Mouse (Mus musculus): Measurements from ENCODE around the gene Sec63. TPM values are rescaled to one million over a fixed set of nuclear protein-coding genes. Genes with fewer than 3 reads are reported as not detected.

The Sec63 gene
- polyA plus RNA-seq, 1 experiment from 2014 or later = 17.6 TPM

- Histone ChIP-seq H3K36me3 (ENCODE audit: insufficient read depth, low read length) (0 out of 2 replicates have a peak, but pooled peaks cover 4% of the 10 kb centered on the region), H3K4me3 (replicated peaks; ENCODE audit: low read depth, low read length) (no peak overlapping the region), H3K4me1 (replicated peaks; ENCODE audit: insufficient read depth, low read length) (no peaks in the 10 kb centered on the region), H3K27ac (no peak overlapping the region), H3K9me3 (replicated peaks; ENCODE audit: low read length) (no peaks in the 10 kb centered on the region), H3K27me3 (ENCODE audit: insufficient read depth, low read length) (no peaks in the 10 kb centered on the region), H3K9ac (ENCODE audit: low read depth, low read length) (no peak overlapping the region), H3K4me2 (ENCODE audit: low read length) (no peak overlapping the region)
- no peak for TF ChIP-seq CTCF (IDR thresholded peaks at IDR 0.05; ENCODE audit: low read depth)
- no peak for DNase-seq (ENCODE audit: low spot score)
- 55% methylated on average over 3 of the region's 3 CpGs for whole genome bisulfite sequencing
- ATAC-seq (replicated peaks; ENCODE audit: low FRiP score, low read depth) = no peak
These were observed 20.4 kb downstream of the Sec63 start for GRCm38 (mm10) chr10:42781672-42782071.

GRCm38 (mm10) chr10:42800922-42801321, 39.6 kb downstream of the Sec63 start:
- no peak overlapping the region for H3K4me2 ChIP-seq (ENCODE audit: low read length)
- no peak for ATAC-seq (replicated peaks; ENCODE audit: low FRiP score, low read depth)
- H3K4me3 ChIP-seq (replicated peaks; ENCODE audit: low read depth, low read length) = no peak overlapping the region
- H3K27me3 ChIP-seq (ENCODE audit: insufficient read depth, low read length) = no peaks in the 10 kb centered on the region
- no peak overlapping the region for H3K27ac ChIP-seq
- no peak for DNase-seq (ENCODE audit: low spot score)
- H3K4me1 ChIP-seq (replicated peaks; ENCODE audit: insufficient read depth, low read length) = no peaks in the 10 kb centered on the region
- no peak overlapping the region for H3K9ac ChIP-seq (ENCODE audit: low read depth, low read length)
- WGBS = 87% methylated on average over 3 of the region's 3 CpGs
- TF ChIP-seq CTCF (IDR thresholded peaks at IDR 0.05; ENCODE audit: low read depth) = no peak
- H3K9me3 ChIP-seq (replicated peaks; ENCODE audit: low read length) = no peaks in the 10 kb centered on the region
- H3K36me3 ChIP-seq (ENCODE audit: insufficient read depth, low read length) = peaks cover 25% of the 10 kb centered on the region; the same call in 1 of the 2 replicates

- Histone ChIP-seq H3K27ac (peak overlapping the region; percentile 26), H3K9ac (ENCODE audit: low read depth, low read length) (no peak overlapping the region), H3K36me3 (ENCODE audit: insufficient read depth, low read length) (peaks cover 42% of the 10 kb centered on the region), H3K4me2 (ENCODE audit: low read length) (no peak overlapping the region), H3K27me3 (ENCODE audit: insufficient read depth, low read length) (no peaks in the 10 kb centered on the region), H3K4me1 (replicated peaks; ENCODE audit: insufficient read depth, low read length) (no peaks in the 10 kb centered on the region), H3K4me3 (replicated peaks; ENCODE audit: low read depth, low read length) (no peak overlapping the region), H3K9me3 (replicated peaks; ENCODE audit: low read length) (no peaks in the 10 kb centered on the region)
- DNase-seq (ENCODE audit: low spot score) (peak; percentile 33), ATAC-seq (replicated peaks; ENCODE audit: low FRiP score, low read depth) (no peak; the same call in 1 of the 2 replicates)
- WGBS = 47% methylated on average over 6 of the region's 6 CpGs
- TF ChIP-seq CTCF (IDR thresholded peaks at IDR 0.05; ENCODE audit: low read depth) = no peak
These were observed 64.6 kb downstream of the Sec63 start for GRCm38 (mm10) chr10:42825923-42826322.

- Histone ChIP-seq H3K4me3 (replicated peaks; ENCODE audit: low read depth, low read length) (no peak overlapping the region), H3K27me3 (ENCODE audit: insufficient read depth, low read length) (no peaks in the 10 kb centered on the region), H3K36me3 (ENCODE audit: insufficient read depth, low read length) (peaks cover 44% of the 10 kb centered on the region), H3K4me1 (replicated peaks; ENCODE audit: insufficient read depth, low read length) (no peaks in the 10 kb centered on the region), H3K27ac (no peak overlapping the region), H3K9ac (ENCODE audit: low read depth, low read length) (no peak overlapping the region), H3K9me3 (replicated peaks; ENCODE audit: low read length) (no peaks in the 10 kb centered on the region), H3K4me2 (ENCODE audit: low read length) (no peak overlapping the region)
- ATAC-seq (replicated peaks; ENCODE audit: low FRiP score, low read depth) (no peak), DNase-seq (ENCODE audit: low spot score) (no peak)
- TF ChIP-seq CTCF (IDR thresholded peaks at IDR 0.05; ENCODE audit: low read depth) = no peak
- 84% methylated on average over 5 of the region's 5 CpGs for WGBS
These were observed 65.9 kb downstream of the Sec63 start for GRCm38 (mm10) chr10:42827155-42827554.

GRCm38 (mm10) chr10:42830007-42830406, 68.7 kb downstream of the Sec63 start:
- Histone ChIP-seq H3K9me3 (replicated peaks; ENCODE audit: low read length) (no peaks in the 10 kb centered on the region), H3K4me1 (replicated peaks; ENCODE audit: insufficient read depth, low read length) (no peaks in the 10 kb centered on the region), H3K4me3 (replicated peaks; ENCODE audit: low read depth, low read length) (no peak overlapping the region), H3K4me2 (ENCODE audit: low read length) (no peak overlapping the region), H3K36me3 (ENCODE audit: insufficient read depth, low read length) (peaks cover 39% of the 10 kb centered on the region), H3K27me3 (ENCODE audit: insufficient read depth, low read length) (no peaks in the 10 kb centered on the region), H3K9ac (ENCODE audit: low read depth, low read length) (no peak overlapping the region), H3K27ac (no peak overlapping the region)
- DNase-seq (ENCODE audit: low spot score) (no peak), ATAC-seq (replicated peaks; ENCODE audit: low FRiP score, low read depth) (no peak)
- no peak for TF ChIP-seq CTCF (IDR thresholded peaks at IDR 0.05; ENCODE audit: low read depth)
- WGBS = 86% methylated on average over 2 of the region's 2 CpGs

- ATAC-seq (replicated peaks; ENCODE audit: low FRiP score, low read depth) (no peak), DNase-seq (ENCODE audit: low spot score) (no peak)
- no peak overlapping the region for H3K4me2 ChIP-seq (ENCODE audit: low read length)
- WGBS = 61% methylated on average over 6 of the region's 6 CpGs
- no peaks in the 10 kb centered on the region for H3K9me3 ChIP-seq (replicated peaks; ENCODE audit: low read length)
- H3K9ac ChIP-seq (ENCODE audit: low read depth, low read length) = no peak overlapping the region
- H3K36me3 ChIP-seq (ENCODE audit: insufficient read depth, low read length) = peaks cover 37% of the 10 kb centered on the region
- no peak overlapping the region for H3K27ac ChIP-seq
- no peak overlapping the region for H3K4me3 ChIP-seq (replicated peaks; ENCODE audit: low read depth, low read length)
- TF ChIP-seq CTCF (IDR thresholded peaks at IDR 0.05; ENCODE audit: low read depth) = no peak
- H3K27me3 ChIP-seq (ENCODE audit: insufficient read depth, low read length) = no peaks in the 10 kb centered on the region
- no peaks in the 10 kb centered on the region for H3K4me1 ChIP-seq (replicated peaks; ENCODE audit: insufficient read depth, low read length)
These were observed 69.1 kb downstream of the Sec63 start for GRCm38 (mm10) chr10:42830409-42830808.

GRCm38 (mm10) chr10:42832677-42833076, 71.4 kb downstream of the Sec63 start:
- no peaks in the 10 kb centered on the region for H3K27me3 ChIP-seq (ENCODE audit: insufficient read depth, low read length)

More at GRCm38 (mm10) chr10:42832677-42833076, 71.4 kb downstream of the Sec63 start:
- no peak overlapping the region for H3K9ac ChIP-seq (ENCODE audit: low read depth, low read length)
- ATAC-seq (replicated peaks; ENCODE audit: low FRiP score, low read depth) (0 out of 2 replicates have a peak, but pooled peaks have one; percentile 46), DNase-seq (ENCODE audit: low spot score) (peak; percentile 56)
- no peak overlapping the region for H3K4me2 ChIP-seq (ENCODE audit: low read length)
- peaks cover 39% of the 10 kb centered on the region for H3K36me3 ChIP-seq (ENCODE audit: insufficient read depth, low read length)
- peak; percentile 68 for TF ChIP-seq CTCF (IDR thresholded peaks at IDR 0.05; ENCODE audit: low read depth)
- WGBS = 56% methylated on average over 4 of the region's 4 CpGs
- H3K4me1 ChIP-seq (replicated peaks; ENCODE audit: insufficient read depth, low read length) = no peaks in the 10 kb centered on the region
- no peak overlapping the region for H3K4me3 ChIP-seq (replicated peaks; ENCODE audit: low read depth, low read length)
- no peaks in the 10 kb centered on the region for H3K9me3 ChIP-seq (replicated peaks; ENCODE audit: low read length)
- no peak overlapping the region for H3K27ac ChIP-seq

Data from kidney, postnatal 0 days (tissue).